Mouse (Mus musculus) bone marrow, adult 2 months (tissue): ENCODE measurements around the gene Ap1s2.

Source experiments
- CTCF ChIP-seq: fragments of 200-500 bp; IDR thresholded peaks from 2 replicates; pipeline ENCODE4 v1.5.1; 2011; ENCODE audit warnings: low read length, control low read depth; ENCODE audit not compliant: control insufficient read depth, insufficient read depth
- POLR2A ChIP-seq: fragments of 200-500 bp; IDR thresholded peaks from 2 replicates; pipeline ENCODE4 v1.6.1; 2011; ENCODE audit warnings: low read depth, mild to moderate bottlenecking, control low read depth, low read length, borderline replicate concordance; ENCODE audit not compliant: control insufficient read depth

- TF ChIP-seq POLR2A (no peak), CTCF (no peak)
These were observed 48.6 kb downstream of the Ap1s2 start for GRCm38 (mm10) chrX:163957381-163957780.
